Mouse (Mus musculus) megakaryocyte-erythroid progenitor cell, adult 5-6 weeks (primary cell): ENCODE data around the gene Tdrd7. TPM values are rescaled to one million over a fixed set of nuclear protein-coding genes. Genes with fewer than 3 reads are reported as not detected.

Experiments
- ATAC-seq: replicated peaks from 2 replicates; pipeline ENCODE4 v1.8.0; 2016; ENCODE audit warnings: mild to moderate bottlenecking, inconsistent platforms; ENCODE audit not compliant: severe bottlenecking, poor library complexity, low FRiP score, low TSS enrichment
- total RNA-seq, 2 experiments: library from RNA; stranded (forward) in 1 of 2; stranded (reverse) in 1 of 2; fragments of 200-1000, 215-1000 nt in 1 of 2; fragments of >200 nt in 1 of 2; fragmentation: Nextera tagmentation in 1 of 2; gene quantifications; 2 replicates each; pipeline ENCODE4 v1.2.3; 2014 to 2017

Gene Tdrd7
- total RNA-seq, 2 experiments from 2014 or later: 7.7 to 16.6 TPM

DNA sequence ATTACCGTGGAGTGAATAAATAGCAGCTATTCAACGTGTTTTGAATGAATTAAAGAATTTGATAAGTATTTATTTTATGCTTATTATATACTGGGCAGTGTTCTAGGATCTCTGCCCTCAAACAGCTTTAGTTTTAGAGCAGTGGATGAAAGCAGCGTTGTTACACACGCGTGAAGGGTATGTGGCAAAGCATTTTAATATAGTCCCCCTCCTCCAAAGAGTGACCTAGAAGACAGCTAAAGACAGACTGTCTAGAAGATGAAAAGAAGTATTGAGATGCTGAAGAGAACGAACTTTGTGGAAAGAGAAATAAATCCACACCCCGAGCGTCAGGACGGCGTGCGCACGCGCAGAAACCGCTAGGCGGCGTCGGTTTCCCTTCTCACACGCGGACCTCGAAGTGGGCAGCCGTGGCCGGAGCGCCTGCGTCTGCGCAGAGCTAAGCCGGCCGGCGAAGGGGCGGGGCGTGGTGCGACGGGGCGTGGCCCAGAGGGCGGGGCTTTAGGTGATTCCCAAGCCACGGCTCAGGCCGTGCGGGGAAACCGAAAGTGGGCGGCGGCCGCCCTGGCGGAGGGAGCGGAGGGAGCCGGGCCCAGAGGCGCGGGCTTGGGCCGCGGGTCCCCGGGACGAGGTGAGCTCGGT, 6.8 kb downstream of the Tdrd7 start:
- peak; percentile 91 for ATAC-seq

DNA sequence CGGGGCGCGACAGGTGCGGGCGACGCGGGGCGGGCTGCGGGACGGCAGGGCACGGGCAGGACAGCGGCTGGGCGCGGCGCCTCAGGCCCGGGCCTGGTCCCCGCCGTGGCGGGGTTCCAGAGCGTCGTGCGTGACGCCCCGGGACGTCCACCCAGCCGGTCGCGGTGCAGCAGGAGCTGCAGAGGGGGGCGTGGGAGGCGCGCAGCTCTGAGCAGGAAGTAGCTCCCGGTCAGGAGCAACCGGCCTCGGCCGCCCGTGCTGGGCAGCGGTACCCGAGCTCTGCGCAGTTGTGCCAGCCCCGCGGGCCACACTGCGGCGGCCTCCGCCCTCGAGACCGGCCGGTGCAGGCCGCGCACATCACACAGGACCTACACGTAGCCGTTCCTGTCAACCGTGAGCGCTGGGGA, 7.3 kb downstream of the Tdrd7 start:
- ATAC-seq: peak; percentile 67

GRCm38 (mm10) chr4:45972951-45973350, 7.8 kb downstream of the Tdrd7 start:
- no peak for ATAC-seq

GRCm38 (mm10) chr4:45976931-45977667, 12.0 kb downstream of the Tdrd7 start:
- no peak for ATAC-seq

DNA sequence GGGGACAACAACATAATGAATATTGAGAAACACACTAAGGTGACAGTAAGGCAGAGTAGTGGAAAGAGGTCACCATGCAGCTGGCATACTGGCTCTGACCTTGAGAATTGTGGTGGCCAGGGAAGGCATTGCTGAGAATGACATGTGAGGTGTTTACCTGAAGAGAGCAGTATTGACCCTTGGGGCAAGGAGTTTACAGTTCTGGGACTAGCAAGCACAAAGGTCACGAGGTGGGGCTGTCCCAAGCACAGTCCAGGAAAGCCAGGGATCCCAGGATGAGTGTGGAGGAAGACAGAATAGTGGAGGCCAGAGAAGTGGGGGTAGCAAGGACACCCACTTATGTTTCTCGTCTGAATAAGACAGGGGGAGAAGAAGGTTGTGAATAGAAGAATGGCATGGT, 14.8 kb downstream of the Tdrd7 start:
- ATAC-seq: no peak

DNA sequence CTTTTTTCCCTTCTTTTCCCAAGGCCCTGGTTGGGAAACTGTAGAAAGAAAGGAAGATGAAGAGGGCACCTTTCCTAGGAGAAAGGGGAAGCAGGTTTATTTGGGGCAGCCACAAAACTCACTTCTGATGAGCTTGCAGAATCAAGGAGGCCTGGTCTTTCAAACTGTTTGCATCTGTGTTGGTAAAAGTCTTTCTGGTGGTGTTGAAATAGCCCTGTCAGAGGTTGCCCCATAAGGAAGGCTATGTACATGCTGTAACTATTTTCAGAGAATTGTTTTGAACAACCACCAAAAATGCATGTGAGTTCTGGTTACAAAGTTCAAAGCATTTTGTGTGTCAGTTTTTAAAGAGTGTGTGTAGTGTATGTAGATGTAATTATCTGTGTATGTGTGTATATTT, 15.9 kb downstream of the Tdrd7 start:
- ATAC-seq: no peak

DNA sequence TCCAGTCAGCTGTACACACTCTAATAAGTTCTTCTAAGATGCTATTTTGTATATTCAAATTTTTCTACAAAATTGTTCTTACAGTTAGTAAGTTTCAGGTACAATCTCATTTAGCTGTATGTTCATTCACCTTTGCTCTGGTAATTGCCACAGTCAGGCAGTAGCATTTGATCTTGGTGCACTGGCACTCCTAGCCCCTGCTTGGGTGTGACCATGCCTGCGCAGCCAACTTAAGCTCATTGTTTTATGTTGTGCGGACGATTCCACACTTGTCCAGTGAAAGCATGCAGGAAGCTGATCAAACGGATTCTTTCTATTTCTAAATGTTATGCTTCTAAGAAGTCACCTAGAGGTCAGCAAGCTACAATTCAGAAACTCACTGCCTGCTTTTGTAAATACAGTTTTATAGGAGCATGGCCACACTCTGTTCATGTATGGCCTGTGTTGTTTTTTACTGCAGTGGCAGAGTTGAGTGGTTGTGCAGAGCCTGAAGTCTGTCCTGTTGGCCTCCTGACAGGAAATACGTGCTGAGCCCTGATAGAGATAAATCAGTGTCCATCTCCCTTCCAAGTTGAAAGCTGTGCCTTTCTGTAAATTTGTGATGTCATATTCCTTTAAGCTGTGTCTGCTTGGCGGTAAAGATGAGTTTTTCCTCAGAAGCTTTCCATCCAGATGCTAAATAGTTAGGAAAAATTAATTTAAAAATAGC, 25.4 kb downstream of the Tdrd7 start:
- no peak for ATAC-seq

DNA sequence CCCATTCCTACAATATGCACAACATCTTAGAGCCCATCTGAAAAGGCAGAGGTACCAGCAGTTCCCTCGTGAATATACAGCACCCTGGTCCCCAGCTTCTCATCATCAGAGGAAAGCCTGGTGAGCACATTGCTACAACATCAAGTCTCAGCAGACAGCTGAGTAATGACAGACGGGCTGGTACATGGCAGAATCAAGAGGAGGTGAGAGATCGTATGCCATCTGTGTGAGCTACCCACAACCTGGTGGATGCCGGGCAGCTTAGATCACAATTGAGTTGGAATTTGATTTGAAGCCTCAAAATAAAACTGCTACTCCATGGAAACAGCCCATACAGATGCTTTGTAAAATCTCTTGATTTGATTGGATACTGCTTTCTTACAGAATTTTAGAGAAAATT, 33.4 kb downstream of the Tdrd7 start:
- ATAC-seq: no peak

GRCm38 (mm10) chr4:46008142-46008793, 43.1 kb downstream of the Tdrd7 start:
- ATAC-seq: no peak

- ATAC-seq: no peak
These were observed 46.6 kb downstream of the Tdrd7 start for GRCm38 (mm10) chr4:46011698-46012097.

- ATAC-seq: no peak
These were observed 50.5 kb downstream of the Tdrd7 start for GRCm38 (mm10) chr4:46015605-46016004.

DNA sequence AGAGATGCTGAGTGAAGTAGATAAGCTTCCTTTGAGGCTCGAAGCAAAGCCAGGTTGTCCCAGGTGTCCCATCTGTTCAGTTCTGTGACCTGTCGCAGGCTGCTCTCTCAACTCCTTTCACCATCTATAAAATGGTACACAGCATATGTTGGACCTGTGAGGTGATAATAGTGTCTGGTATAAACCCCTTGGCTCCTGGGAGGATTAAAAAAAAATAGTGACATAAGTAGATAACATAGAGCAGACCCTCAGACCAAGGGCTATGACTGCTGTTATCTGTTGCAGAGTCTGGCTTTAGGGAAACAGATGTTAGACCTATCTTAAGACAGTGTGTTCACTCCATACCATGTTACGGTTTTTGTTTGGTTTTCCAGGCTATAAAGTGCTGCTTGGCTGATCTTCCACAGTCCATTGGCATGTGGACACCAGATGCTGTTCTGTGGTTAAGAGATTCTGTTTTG, 57.9 kb downstream of the Tdrd7 start:
- ATAC-seq: peak; percentile 95

DNA sequence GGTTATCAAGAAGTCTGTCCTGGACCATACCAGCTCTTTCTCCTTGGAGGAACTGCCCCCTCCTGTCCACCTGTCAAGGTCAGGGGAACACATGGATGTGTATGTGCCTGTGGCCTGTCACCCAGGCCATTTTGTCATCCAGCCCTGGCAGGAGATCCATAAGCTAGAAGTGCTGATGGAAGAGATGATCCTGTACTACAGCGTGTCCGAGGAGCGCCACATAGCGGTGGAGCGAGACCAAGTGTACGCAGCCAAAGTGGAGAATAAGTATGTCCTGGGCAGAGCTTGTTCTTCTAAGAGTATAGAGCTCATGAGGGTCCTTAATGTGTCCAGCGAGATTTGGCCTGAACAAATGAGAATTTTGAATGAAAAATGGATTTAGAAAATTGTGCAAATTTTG, 60.8 kb downstream of the Tdrd7 start:
- no peak for ATAC-seq

GRCm38 (mm10) chr4:46028224-46028623, 63.1 kb downstream of the Tdrd7 start:
- no peak for ATAC-seq

DNA sequence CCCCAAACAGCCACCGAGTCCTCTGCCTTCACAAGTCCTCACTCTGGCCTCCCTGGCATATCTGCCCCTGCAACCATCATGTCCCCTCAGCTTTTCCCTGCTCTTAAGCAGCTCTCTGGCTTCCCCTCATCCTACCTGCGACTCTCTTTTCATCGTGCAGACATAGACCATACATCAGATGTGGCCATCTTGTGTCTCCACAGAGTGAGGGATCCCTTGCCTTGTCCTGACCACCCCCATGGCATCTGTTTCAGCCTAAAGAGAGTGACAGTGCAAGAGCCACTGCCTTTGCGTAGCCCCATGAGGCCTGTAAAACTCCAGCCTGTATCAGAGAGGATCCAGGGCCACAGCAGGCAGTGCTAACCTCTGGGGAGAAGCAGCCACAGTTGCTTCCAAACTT, 63.6 kb downstream of the Tdrd7 start:
- no peak for ATAC-seq

DNA sequence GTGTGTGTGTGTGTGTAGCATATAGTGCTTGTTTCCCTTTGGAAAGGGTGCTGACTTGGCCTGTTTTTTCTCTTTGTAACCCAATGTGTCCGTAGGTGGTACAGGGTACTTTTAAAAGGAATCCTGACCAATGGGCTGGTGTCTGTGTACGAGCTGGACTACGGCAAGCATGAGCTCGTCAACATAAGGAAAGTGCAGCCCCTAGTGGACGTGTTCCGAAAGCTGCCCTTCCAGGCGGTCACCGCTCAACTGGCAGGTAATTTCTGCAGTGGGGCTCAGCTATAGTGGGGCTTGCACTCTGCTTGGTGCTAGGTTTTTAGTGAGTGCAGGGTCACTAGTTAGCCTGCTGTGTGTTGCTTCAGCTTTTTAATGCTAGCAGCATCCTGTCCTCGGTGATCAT, 64.4 kb downstream of the Tdrd7 start:
- ATAC-seq: no peak

- no peak for ATAC-seq
These were observed 67.3 kb downstream of the Tdrd7 start for GRCm38 (mm10) chr4:46032448-46032847.

DNA sequence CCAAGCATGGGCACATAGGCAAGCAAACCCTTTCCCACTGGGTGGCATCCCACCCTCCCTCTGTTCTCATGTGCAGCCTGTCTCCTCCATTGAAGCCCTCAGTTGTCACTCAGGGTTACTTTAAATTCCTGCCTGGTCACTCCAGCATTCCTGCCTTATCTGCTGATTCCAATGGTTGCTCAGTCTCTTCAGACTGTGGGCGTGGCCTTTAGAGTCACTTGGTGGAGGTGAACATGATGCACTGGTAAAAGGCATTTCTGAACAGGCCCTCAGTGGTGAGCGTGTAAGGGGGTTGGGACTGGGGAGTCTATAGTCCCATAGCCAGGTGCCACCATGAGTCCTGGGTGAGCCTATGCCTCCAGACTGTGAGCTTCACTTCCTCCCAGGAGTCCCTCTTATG, 68.1 kb downstream of the Tdrd7 start:
- ATAC-seq: no peak

GRCm38 (mm10) chr4:46038591-46038891, 73.4 kb downstream of the Tdrd7 start:
- ATAC-seq: no peak
